Mouse (Mus musculus) cerebellum, adult 18-20 months (tissue): ENCODE measurements around the gene Polk.

ENCODE experiments used
- DNase-seq, 2 experiments: peaks; one replicate each; pipeline ENCODE4 v3.0.0; 2021

The Polk gene

GRCm38 (mm10) chr13:96528776-96529175 is 13.6 kb downstream of the Polk start:
- DNase-seq: no peak

- DNase-seq: no peak
Observed at GRCm38 (mm10) chr13:96527856-96528255, 14.5 kb downstream of the Polk start.

GRCm38 (mm10) chr13:96527022-96527421 is 15.4 kb downstream of the Polk start:
- no peak for DNase-seq

- DNase-seq: no peak
Observed at GRCm38 (mm10) chr13:96521294-96521693, 21.1 kb downstream of the Polk start.

- no peak for DNase-seq
Observed at GRCm38 (mm10) chr13:96517335-96517734, 25.0 kb downstream of the Polk start.

GRCm38 (mm10) chr13:96516249-96516648 is 26.1 kb downstream of the Polk start:
- DNase-seq: no peak

GRCm38 (mm10) chr13:96514154-96514942 is 28.0 kb downstream of the Polk start:
- no peak for DNase-seq

- no peak for DNase-seq
Observed at GRCm38 (mm10) chr13:96511893-96512292, 30.5 kb downstream of the Polk start.

- DNase-seq: no peak
Observed at GRCm38 (mm10) chr13:96511262-96511661, 31.1 kb downstream of the Polk start.

GRCm38 (mm10) chr13:96510635-96511034 is 31.7 kb downstream of the Polk start:
- no peak for DNase-seq

- DNase-seq: no peak
Observed at GRCm38 (mm10) chr13:96507541-96507940, 34.8 kb downstream of the Polk start.

GRCm38 (mm10) chr13:96506313-96506712 is 36.1 kb downstream of the Polk start:
- no peak for DNase-seq

- no peak for DNase-seq
Observed at GRCm38 (mm10) chr13:96505661-96506060, 36.7 kb downstream of the Polk start.

- no peak for DNase-seq
Observed at GRCm38 (mm10) chr13:96499891-96500290, 42.5 kb downstream of the Polk start.

GRCm38 (mm10) chr13:96496630-96497029 is 45.7 kb downstream of the Polk start:
- DNase-seq: no peak

- DNase-seq: no peak
Observed at GRCm38 (mm10) chr13:96490433-96490832, 51.9 kb downstream of the Polk start, which contains the start of gene Gm17622. Gene Gm17622 (plus strand): TSS chr13:96490733.

- no peak for DNase-seq
Observed at GRCm38 (mm10) chr13:96487968-96488367, 54.4 kb downstream of the Polk start.

- DNase-seq: no peak
Observed at GRCm38 (mm10) chr13:96487230-96487629, 55.1 kb downstream of the Polk start.

- DNase-seq: no peak
Observed at GRCm38 (mm10) chr13:96478991-96479390, 63.4 kb downstream of the Polk start.

GRCm38 (mm10) chr13:96477226-96477625 is 65.2 kb downstream of the Polk start:
- no peak for DNase-seq

GRCm38 (mm10) chr13:96470957-96471356 is 71.4 kb downstream of the Polk start, which contains the start of gene Ankdd1b:
Gene Ankdd1b (minus strand): TSS chr13:96471198.
- DNase-seq: no peak

GRCm38 (mm10) chr13:96470556-96470955 is 71.8 kb downstream of the Polk start:
- no peak for DNase-seq

GRCm38 (mm10) chr13:96468678-96469077 is 73.7 kb downstream of the Polk start:
- no peak for DNase-seq

- no peak for DNase-seq
Observed at GRCm38 (mm10) chr13:96465315-96465714, 77.1 kb downstream of the Polk start.

GRCm38 (mm10) chr13:96462644-96463043 is 79.7 kb downstream of the Polk start:
- DNase-seq: no peak
